Mouse (Mus musculus): ENCODE data around the gene Usp49. TPM values are rescaled to one million over a fixed set of nuclear protein-coding genes. Genes with fewer than 3 reads are reported as not detected.

Usp49 gene
- total and polyA plus RNA-seq, 2 experiments, result 2.1 to 2.2 TPM

- Histone ChIP-seq H3K27me3 (ENCODE audit: control insufficient read depth, insufficient read depth, low read length) (no peaks in the 10 kb centered on the region), H3K9ac (ENCODE audit: low read depth, low read length) (peak overlapping the region; percentile 80), H3K36me3 (ENCODE audit: control insufficient read depth, insufficient read depth, low read length) (no peaks in the 10 kb centered on the region), H3K27ac (replicated peaks; ENCODE audit: insufficient read depth, low read depth, low read length) (peak overlapping the region; percentile 81), H3K4me3 (ENCODE audit: insufficient read depth, low read depth, low read length) (peak overlapping the region; percentile 72), H3K4me1 (ENCODE audit: control insufficient read depth, insufficient read depth, low read length) (peaks cover 6% of the 10 kb centered on the region), H3K79me2 (ENCODE audit: control insufficient read depth, insufficient read depth, low read length) (no peaks in the 10 kb centered on the region; the same call in 1 of the 2 replicates)
- 58% methylated on average over 13 of the region's 13 CpGs for WGBS
- TF ChIP-seq POLR2A (IDR thresholded peaks at IDR 0.05; ENCODE audit: extremely low read depth, insufficient read depth, low read length) (no peak), CTCF (IDR thresholded peaks at IDR 0.05; ENCODE audit: low read depth, low read length) (no peak)
- no peak for DNase-seq (ENCODE audit: extremely low read depth, low read depth, low spot score)
These were observed 63.4 kb downstream of the Usp49 start for GRCm38 (mm10) chr17:47693671-47694441.

DNA sequence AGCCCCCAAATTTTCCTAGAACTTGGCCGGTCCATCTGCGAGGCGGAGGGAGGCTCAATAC is 63.8 kb downstream of the Usp49 start, which contains the start of gene Gm21981:
Gene Gm21981 (minus strand): TSS at position 14 of the 61 bp plus-strand sequence.
- Histone ChIP-seq H3K9ac (ENCODE audit: low read depth, low read length) (peak within 1 kb of the TSS; percentile 88), H3K4me1 (ENCODE audit: control insufficient read depth, insufficient read depth, low read length) (peaks cover 6% of the 10 kb centered on the region), H3K27ac (replicated peaks; ENCODE audit: insufficient read depth, low read depth, low read length) (peak within 1 kb of the TSS; percentile 81), H3K4me3 (ENCODE audit: insufficient read depth, low read depth, low read length) (peak within 1 kb of the TSS; percentile 72), H3K27me3 (ENCODE audit: control insufficient read depth, insufficient read depth, low read length) (no peaks in the 10 kb centered on the region), H3K36me3 (ENCODE audit: control insufficient read depth, insufficient read depth, low read length) (no peaks in the 10 kb centered on the region), H3K79me2 (ENCODE audit: control insufficient read depth, insufficient read depth, low read length) (no peaks in the 10 kb centered on the region; the same call in 1 of the 2 replicates)
- no peak for DNase-seq (ENCODE audit: extremely low read depth, low read depth, low spot score)
- TF ChIP-seq POLR2A (IDR thresholded peaks at IDR 0.05; ENCODE audit: extremely low read depth, insufficient read depth, low read length), result no peak
- no peak for TF ChIP-seq CTCF (IDR thresholded peaks at IDR 0.05; ENCODE audit: low read depth, low read length)
- 2% methylated on average over 3 of the region's 3 CpGs for WGBS

DNA sequence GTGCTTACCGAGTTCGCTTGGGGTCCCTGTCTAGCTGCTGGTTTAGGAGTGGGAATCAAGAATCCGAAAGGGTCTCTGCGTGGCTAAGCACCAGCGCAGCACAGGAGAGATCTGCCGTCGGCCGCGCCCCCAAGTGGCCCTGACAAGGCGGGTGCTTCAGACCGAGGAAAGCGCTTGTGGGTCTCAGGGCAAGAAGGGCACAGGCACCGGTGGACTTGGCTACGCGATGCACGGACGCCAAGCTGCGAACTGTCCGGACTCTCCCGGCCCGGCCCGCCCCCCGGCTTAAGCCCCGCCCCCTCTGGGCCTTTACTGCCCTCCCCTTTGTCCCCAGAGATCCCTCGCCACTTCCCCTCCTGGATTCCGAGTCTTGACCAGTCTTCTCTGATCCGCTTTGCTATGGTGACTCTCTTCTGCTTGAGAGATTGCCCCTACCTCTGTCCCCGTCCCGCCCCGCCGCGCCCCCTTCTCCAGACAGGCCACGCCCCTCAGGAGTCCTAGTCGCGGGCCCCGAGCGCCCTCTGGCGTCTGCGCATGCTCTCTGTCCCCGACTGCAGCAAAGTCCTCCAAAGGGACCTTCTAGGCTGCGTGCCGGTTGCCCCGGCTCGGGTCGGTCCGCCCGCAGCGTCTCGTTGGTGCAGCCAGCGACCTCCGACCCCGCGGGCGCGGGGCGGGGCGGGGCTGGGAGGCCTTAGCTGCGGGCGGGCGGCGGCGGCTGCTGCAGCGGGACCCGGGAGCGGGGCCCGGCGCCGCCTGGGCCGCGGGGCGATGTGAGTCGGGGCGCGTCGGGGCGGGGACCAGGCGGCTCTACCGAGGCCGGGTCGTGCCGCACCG is 64.2 kb downstream of the Usp49 start, which contains the start of gene Prickle4:
Gene Prickle4 (minus strand): TSS at position 234 of the 834 bp plus-strand sequence.
- peak; percentile 84 for DNase-seq (ENCODE audit: extremely low read depth, low read depth, low spot score)
- under 1% methylated on average over 77 of the region's 82 CpGs for WGBS
- peak; percentile 85 for TF ChIP-seq CTCF (IDR thresholded peaks at IDR 0.05; ENCODE audit: low read depth, low read length)
- 0 out of 2 replicates have a peak, but pooled peaks have one; percentile 33 for TF ChIP-seq POLR2A (IDR thresholded peaks at IDR 0.05; ENCODE audit: extremely low read depth, insufficient read depth, low read length)
- Histone ChIP-seq H3K9ac (ENCODE audit: low read depth, low read length) (peak within 1 kb of the TSS; percentile 88), H3K79me2 (ENCODE audit: control insufficient read depth, insufficient read depth, low read length) (no peaks in the 10 kb centered on the region; the same call in 1 of the 2 replicates), H3K36me3 (ENCODE audit: control insufficient read depth, insufficient read depth, low read length) (no peaks in the 10 kb centered on the region), H3K4me1 (ENCODE audit: control insufficient read depth, insufficient read depth, low read length) (peaks cover 6% of the 10 kb centered on the region), H3K4me3 (ENCODE audit: insufficient read depth, low read depth, low read length) (peak within 1 kb of the TSS; percentile 72), H3K27me3 (ENCODE audit: control insufficient read depth, insufficient read depth, low read length) (no peaks in the 10 kb centered on the region), H3K27ac (replicated peaks; ENCODE audit: insufficient read depth, low read depth, low read length) (peak within 1 kb of the TSS; percentile 81)

DNA sequence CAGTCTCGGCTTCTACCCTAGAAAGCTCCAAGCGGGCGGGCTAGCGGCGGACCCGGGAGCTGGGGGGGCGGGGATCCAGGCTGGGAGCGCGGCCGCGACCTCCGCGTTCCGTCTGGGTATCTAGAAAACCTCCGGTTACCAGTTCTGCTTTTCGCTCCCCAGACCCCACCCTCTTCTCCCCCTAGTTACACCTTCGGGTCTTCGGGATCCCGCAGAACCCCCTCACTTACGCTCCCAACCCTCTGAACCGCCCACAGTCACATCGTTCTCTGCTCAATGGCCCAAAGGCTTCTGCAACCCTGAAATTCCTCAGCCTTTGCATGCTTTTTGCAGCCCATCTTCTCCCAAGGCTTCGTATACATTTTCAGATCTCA is 64.8 kb downstream of the Usp49 start:
- Histone ChIP-seq H3K27ac (replicated peaks; ENCODE audit: insufficient read depth, low read depth, low read length) (0 out of 2 replicates have a peak overlapping the region, but pooled peaks have one; percentile 5), H3K4me1 (ENCODE audit: control insufficient read depth, insufficient read depth, low read length) (peaks cover 6% of the 10 kb centered on the region), H3K79me2 (ENCODE audit: control insufficient read depth, insufficient read depth, low read length) (no peaks in the 10 kb centered on the region; the same call in 1 of the 2 replicates), H3K36me3 (ENCODE audit: control insufficient read depth, insufficient read depth, low read length) (no peaks in the 10 kb centered on the region), H3K4me3 (ENCODE audit: insufficient read depth, low read depth, low read length) (peak overlapping the region; percentile 72), H3K9ac (ENCODE audit: low read depth, low read length) (peak overlapping the region; percentile 88), H3K27me3 (ENCODE audit: control insufficient read depth, insufficient read depth, low read length) (no peaks in the 10 kb centered on the region)
- no peak for DNase-seq (ENCODE audit: extremely low read depth, low read depth, low spot score)
- TF ChIP-seq POLR2A (IDR thresholded peaks at IDR 0.05; ENCODE audit: extremely low read depth, insufficient read depth, low read length), result no peak
- TF ChIP-seq CTCF (IDR thresholded peaks at IDR 0.05; ENCODE audit: low read depth, low read length), result no peak
- WGBS, result under 1% methylated on average over 23 of the region's 23 CpGs

GRCm38 (mm10) chr17:47698156-47698555 is 67.7 kb downstream of the Usp49 start:
- peaks cover 6% of the 10 kb centered on the region for H3K4me1 ChIP-seq (ENCODE audit: control insufficient read depth, insufficient read depth, low read length)
- no peak overlapping the region for H3K27ac ChIP-seq (replicated peaks; ENCODE audit: insufficient read depth, low read depth, low read length)
- H3K79me2 ChIP-seq (ENCODE audit: control insufficient read depth, insufficient read depth, low read length), result no peaks in the 10 kb centered on the region; the same call in 1 of the 2 replicates

More at GRCm38 (mm10) chr17:47698156-47698555, 67.7 kb downstream of the Usp49 start:
- no peak overlapping the region for H3K4me3 ChIP-seq (ENCODE audit: insufficient read depth, low read depth, low read length)
- H3K27me3 ChIP-seq (ENCODE audit: control insufficient read depth, insufficient read depth, low read length), result no peaks in the 10 kb centered on the region
- H3K36me3 ChIP-seq (ENCODE audit: control insufficient read depth, insufficient read depth, low read length), result peaks cover 2% of the 10 kb centered on the region; the same call in 1 of the 2 replicates
- WGBS, result 80% methylated on average over 10 of the region's 10 CpGs
- H3K9ac ChIP-seq (ENCODE audit: low read depth, low read length), result no peak overlapping the region
- TF ChIP-seq POLR2A (IDR thresholded peaks at IDR 0.05; ENCODE audit: extremely low read depth, insufficient read depth, low read length) (no peak), CTCF (IDR thresholded peaks at IDR 0.05; ENCODE audit: low read depth, low read length) (no peak)
- no peak for DNase-seq (ENCODE audit: extremely low read depth, low read depth, low spot score)
